In genomic region chr9:42039000-42039992, GRCm38 (mm10) we compare ENCODE assay signal across 10 mouse cellular contexts.
DNase-seq lines count a peak whose midpoint lies in the region; ATAC-seq and TF ChIP-seq lines count a peak whose summit lies in the region.
"Had no signal": no experiment of that assay in that cellular context is flagged by ENCODE, and none has a peak within 500 bp of the region (broad histone marks: within the 10 kb centered on the region; RNA-seq: fewer than 3 reads in every experiment).

No protein-coding gene starts in this region.

- ATAC-seq in hindbrain, postnatal 0 days, result peak; percentile 55; the same call in 1 of the 2 replicates
- ATAC-seq in heart, embryonic 12.5 days (ENCODE audit: insufficient number of reproducible peaks, low FRiP score), result no peak
- no peak for ATAC-seq in liver, embryonic 11.5 days (replicated peaks; ENCODE audit: low FRiP score)

- no peak for TF ChIP-seq CTCF in hindbrain, postnatal 0 days (IDR thresholded peaks at IDR 0.05; ENCODE audit: low read depth)

- peak; percentile 30 to 47 for DNase-seq in lung, adult 18-20 months
- no peak for DNase-seq in lung, postnatal 10 days
- DNase-seq in cerebellum, adult 9-10 months, result peak; percentile 88
- no peak for DNase-seq in hindbrain, postnatal 0 days (ENCODE audit: low spot score)
- DNase-seq in retina, embryonic 14.5 days (ENCODE audit: low spot score), result peak; percentile 44
- DNase-seq in heart, postnatal 25 days (ENCODE audit: low spot score), result no peak
- DNase-seq in liver, embryonic 11.5 days (ENCODE audit: low spot score), result no peak
- DNase-seq: adrenal gland, postnatal 36 days had no signal

- no peak overlapping the region for H3K9ac ChIP-seq in hindbrain, postnatal 0 days (replicated peaks; ENCODE audit: low read length)
- H3K9ac ChIP-seq in heart, embryonic 12.5 days, result no peak overlapping the region
- no peak overlapping the region for H3K9ac ChIP-seq in liver, embryonic 11.5 days (ENCODE audit: low read depth, low read length)
- H3K9ac ChIP-seq: liver, embryonic 14.5 days had no signal

- H3K4me3 ChIP-seq in hindbrain, postnatal 0 days (ENCODE audit: low read length), result no peak overlapping the region
- H3K4me3 ChIP-seq in heart, embryonic 12.5 days, result no peak overlapping the region
- no peak overlapping the region for H3K4me3 ChIP-seq in liver, embryonic 11.5 days (ENCODE audit: low read depth, low read length)

- intact Hi-C loops in heart, postnatal 25 days (cut with DNase I), result no loop called here

- H3K4me2 ChIP-seq in hindbrain, postnatal 0 days (ENCODE audit: low read depth, low read length), result no peak overlapping the region
- H3K4me2 ChIP-seq in heart, embryonic 12.5 days, result no peak overlapping the region
- H3K4me2 ChIP-seq in liver, embryonic 11.5 days, result no peak overlapping the region

- 64% methylated on average over 18 of the region's 18 CpGs for WGBS in hindbrain, postnatal 0 days
- WGBS in heart, embryonic 12.5 days, result 63% methylated on average over 18 of the region's 18 CpGs
- WGBS in liver, embryonic 11.5 days, result 68% methylated on average over 18 of the region's 18 CpGs

- H3K27ac ChIP-seq in hindbrain, postnatal 0 days, result peak overlapping the region; percentile 45; the same call in 1 of the 2 replicates
- H3K27ac ChIP-seq in heart, embryonic 12.5 days (ENCODE audit: poor library complexity, severe bottlenecking), result no peak overlapping the region
- no peak overlapping the region for H3K27ac ChIP-seq in liver, embryonic 11.5 days (ENCODE audit: low read depth, low read length)
- H3K27ac ChIP-seq: liver, embryonic 14.5 days had no signal

- H3K27me3 ChIP-seq in hindbrain, postnatal 0 days (ENCODE audit: insufficient read depth, low read length), result no peaks in the 10 kb centered on the region
- peaks cover 4% of the 10 kb centered on the region; the same call in 1 of the 2 replicates for H3K27me3 ChIP-seq in heart, embryonic 12.5 days (replicated peaks)
- H3K27me3 ChIP-seq in liver, embryonic 11.5 days (replicated peaks; ENCODE audit: control insufficient read depth, insufficient read depth, low read length), result no peaks in the 10 kb centered on the region

- no peaks in the 10 kb centered on the region for H3K9me3 ChIP-seq in hindbrain, postnatal 0 days (ENCODE audit: low read length)
- H3K9me3 ChIP-seq in heart, embryonic 12.5 days (replicated peaks), result no peaks in the 10 kb centered on the region
- H3K9me3 ChIP-seq in liver, embryonic 11.5 days (ENCODE audit: control insufficient read depth, low read length), result no peaks in the 10 kb centered on the region

- H3K4me1 ChIP-seq in hindbrain, postnatal 0 days (ENCODE audit: insufficient read depth, low read length), result no peaks in the 10 kb centered on the region
- H3K4me1 ChIP-seq in heart, embryonic 12.5 days (replicated peaks), result no peaks in the 10 kb centered on the region; the same call in 1 of the 2 replicates
- no peaks in the 10 kb centered on the region for H3K4me1 ChIP-seq in liver, embryonic 11.5 days (replicated peaks; ENCODE audit: control insufficient read depth, insufficient read depth, low read length)

- peaks cover 3% of the 10 kb centered on the region; the same call in 1 of the 2 replicates for H3K36me3 ChIP-seq in hindbrain, postnatal 0 days (ENCODE audit: insufficient read depth, low read length)
- H3K36me3 ChIP-seq in heart, embryonic 12.5 days, result no peaks in the 10 kb centered on the region
- no peaks in the 10 kb centered on the region for H3K36me3 ChIP-seq in liver, embryonic 11.5 days (ENCODE audit: control insufficient read depth, insufficient read depth, low read length)

Comparison
In these comparisons a context has a peak if more than half of its experiments do, and no peak if none do; other contexts are left out.
1. DNase-seq: peak in lung, adult 18-20 months (2 of 2), cerebellum, adult 9-10 months (single experiment) and retina, embryonic 14.5 days (single experiment); none in lung, postnatal 10 days (single experiment), hindbrain, postnatal 0 days (single experiment), heart, postnatal 25 days (single experiment) and liver, embryonic 11.5 days (single experiment).